In genomic region chr2:181032407-181032806, GRCm38 (mm10) we compare ENCODE assay signal across 10 mouse cellular contexts. TPM values are rescaled to one million over a fixed set of nuclear protein-coding genes. Genes with fewer than 3 reads are reported as not detected.
DNase-seq lines count a peak whose midpoint lies in the region; ATAC-seq and TF ChIP-seq lines count a peak whose summit lies in the region.
"Had no signal": no experiment of that assay in that cellular context is flagged by ENCODE, and none has a peak within 500 bp of the region (broad histone marks: within the 10 kb centered on the region; RNA-seq: fewer than 3 reads in every experiment).

No protein-coding gene starts in this region.

- 38% methylated on average over 5 of the region's 5 CpGs for WGBS in intestine, postnatal 0 days
- WGBS in intestine, embryonic 16.5 days = 39% methylated on average over 5 of the region's 5 CpGs
- WGBS in neural tube, embryonic 11.5 days = 50% methylated on average over 5 of the region's 5 CpGs

- TF ChIP-seq CTCF in intestine, postnatal 0 days (IDR thresholded peaks at IDR 0.05; ENCODE audit: low read depth) = peak; percentile 48

- no peaks in the 10 kb centered on the region for H3K9me3 ChIP-seq in intestine, postnatal 0 days (ENCODE audit: control insufficient read depth)
- H3K9me3 ChIP-seq in intestine, embryonic 16.5 days (ENCODE audit: control insufficient read depth, low read length) = no peaks in the 10 kb centered on the region
- no peaks in the 10 kb centered on the region for H3K9me3 ChIP-seq in neural tube, embryonic 11.5 days (ENCODE audit: control insufficient read depth, low read length)
- H3K9me3 ChIP-seq: heart, embryonic 15.5 days; midbrain, embryonic 12.5 days had no signal

- no peak overlapping the region for H3K4me2 ChIP-seq in intestine, postnatal 0 days (replicated peaks; ENCODE audit: low read depth)
- H3K4me2 ChIP-seq in intestine, embryonic 16.5 days (ENCODE audit: low read depth, low read length) = no peak overlapping the region
- no peak overlapping the region for H3K4me2 ChIP-seq in neural tube, embryonic 11.5 days (ENCODE audit: low read depth)
- H3K4me2 ChIP-seq: heart, embryonic 15.5 days; midbrain, embryonic 12.5 days had no signal

- H3K4me1 ChIP-seq in intestine, postnatal 0 days (replicated peaks; ENCODE audit: control insufficient read depth, insufficient read depth, low read length) = no peaks in the 10 kb centered on the region
- H3K4me1 ChIP-seq in intestine, embryonic 16.5 days (ENCODE audit: control insufficient read depth, insufficient read depth, low read length) = no peaks in the 10 kb centered on the region; the same call in 1 of the 2 replicates
- H3K4me1 ChIP-seq in neural tube, embryonic 11.5 days (ENCODE audit: control insufficient read depth, insufficient read depth, low read length) = no peaks in the 10 kb centered on the region

- no peak overlapping the region for H3K27ac ChIP-seq in intestine, postnatal 0 days (ENCODE audit: low read depth, low read length)
- no peak overlapping the region for H3K27ac ChIP-seq in intestine, embryonic 16.5 days (ENCODE audit: low read length)
- H3K27ac ChIP-seq in neural tube, embryonic 11.5 days (ENCODE audit: low read depth, low read length) = no peak overlapping the region
- H3K27ac ChIP-seq: heart, embryonic 15.5 days; midbrain, embryonic 12.5 days had no signal

- no peak overlapping the region for H3K4me3 ChIP-seq in intestine, postnatal 0 days (ENCODE audit: low read depth, low read length)
- H3K4me3 ChIP-seq in intestine, embryonic 16.5 days (ENCODE audit: low read length) = no peak overlapping the region
- no peak overlapping the region for H3K4me3 ChIP-seq in neural tube, embryonic 11.5 days (ENCODE audit: low read depth, low read length)
- H3K4me3 ChIP-seq: heart, embryonic 15.5 days; midbrain, embryonic 12.5 days had no signal

- ATAC-seq in intestine, postnatal 0 days = no peak
- ATAC-seq in intestine, embryonic 16.5 days = no peak
- ATAC-seq in neural tube, embryonic 11.5 days (ENCODE audit: insufficient read depth, low FRiP score, low TSS enrichment) = no peak

- H3K9ac ChIP-seq in intestine, postnatal 0 days (ENCODE audit: low read depth, low read length) = no peak overlapping the region
- no peak overlapping the region for H3K9ac ChIP-seq in intestine, embryonic 16.5 days (ENCODE audit: low read depth, low read length)
- no peak overlapping the region for H3K9ac ChIP-seq in neural tube, embryonic 11.5 days (ENCODE audit: low read length)
- H3K9ac ChIP-seq: heart, embryonic 15.5 days; midbrain, embryonic 12.5 days had no signal

- DNase-seq in neural tube, embryonic 11.5 days (ENCODE audit: low spot score) = peak; percentile 32
- DNase-seq in neural tube, embryonic 10.5 days (ENCODE audit: extremely low spot score, low spot score) = no peak
- peak; percentile 85 for DNase-seq in cerebellum, adult 9-11 months
- peak; percentile 45 for DNase-seq in mesoderm, embryonic 11.5 days (ENCODE audit: low read depth, low spot score)
- no peak for DNase-seq in natural killer cell, adult 2 months (ENCODE audit: low spot score in 2 of 2)
- no peak for DNase-seq in spleen, adult 18-20 months

- H3K36me3 ChIP-seq in intestine, postnatal 0 days (ENCODE audit: control insufficient read depth, insufficient read depth) = no peaks in the 10 kb centered on the region
- H3K36me3 ChIP-seq in intestine, embryonic 16.5 days (ENCODE audit: control insufficient read depth, insufficient read depth, low read length) = no peaks in the 10 kb centered on the region
- no peaks in the 10 kb centered on the region for H3K36me3 ChIP-seq in neural tube, embryonic 11.5 days (ENCODE audit: control insufficient read depth, insufficient read depth, low read length)
- H3K36me3 ChIP-seq: heart, embryonic 15.5 days had no signal

- peaks cover 4% of the 10 kb centered on the region for H3K27me3 ChIP-seq in intestine, postnatal 0 days (replicated peaks; ENCODE audit: control insufficient read depth, insufficient read depth, low read length)
- H3K27me3 ChIP-seq in intestine, embryonic 16.5 days (replicated peaks; ENCODE audit: control insufficient read depth, insufficient read depth, low read length) = peaks cover 11% of the 10 kb centered on the region
- H3K27me3 ChIP-seq in neural tube, embryonic 11.5 days (ENCODE audit: control insufficient read depth, insufficient read depth, low read length) = no peaks in the 10 kb centered on the region

RNA-seq across cellular contexts. Expression of gene Chrna4, which starts 10.9 kb away (rescaled TPM):
- 0.30 and 0.33 TPM in 2 replicates for polyA plus RNA-seq in intestine, postnatal 0 days (2015; fragmentation: Nextera tagmentation; extraction: Ambion mirVana)
- polyA plus RNA-seq in intestine, embryonic 16.5 days (2015; fragmentation: Nextera tagmentation; extraction: Ambion mirVana) = 0.51 and 0.70 TPM in 2 replicates
- polyA plus RNA-seq in neural tube, embryonic 11.5 days (2014; fragmentation: Nextera tagmentation; extraction: Ambion mirVana) = 61.4 and 68.5 TPM in 2 replicates

RNA-seq across cellular contexts. Expression of gene Col20a1, which starts 46.1 kb away (rescaled TPM):
- polyA plus RNA-seq in intestine, postnatal 0 days (2015; fragmentation: Nextera tagmentation; extraction: Ambion mirVana) = 0.43 and 0.80 TPM in 2 replicates
- 0.27 and 0.61 TPM in 2 replicates for polyA plus RNA-seq in intestine, embryonic 16.5 days (2015; fragmentation: Nextera tagmentation; extraction: Ambion mirVana)
- polyA plus RNA-seq in neural tube, embryonic 11.5 days (2014; fragmentation: Nextera tagmentation; extraction: Ambion mirVana) = 1.0 and 2.1 TPM in 2 replicates

Comparison
In these comparisons a context has a peak if more than half of its experiments do, and no peak if none do; other contexts are left out.
1. DNase-seq: peak in neural tube, embryonic 11.5 days (single experiment), cerebellum, adult 9-11 months (single experiment) and mesoderm, embryonic 11.5 days (single experiment); none in neural tube, embryonic 10.5 days (single experiment), natural killer cell, adult 2 months (0 of 2) and spleen, adult 18-20 months (0 of 2).
2. RNA of gene Chrna4, which starts 10.9 kb away (polyA plus RNA-seq): 61.4 to 68.5 TPM in neural tube, embryonic 11.5 days; 0.51 to 0.70 TPM in intestine, embryonic 16.5 days and 0.30 to 0.33 TPM in intestine, postnatal 0 days; every median in the first group is over 10 times any median in the second.